Mouse (Mus musculus) layer of hippocampus, adult 11-12 months (tissue): ENCODE measurements around the gene Tshz3.

Experiments
- DNase-seq: peaks from one replicate; pipeline ENCODE4 v3.0.0; 2022; ENCODE audit warnings: low spot score

The Tshz3 gene

GRCm38 (mm10) chr7:36786713-36787421 lies 88.9 kb downstream of the Tshz3 start:
- no peak for DNase-seq

GRCm38 (mm10) chr7:36796392-36797187 lies 98.7 kb downstream of the Tshz3 start:
- no peak for DNase-seq
